Mouse (Mus musculus) inflammation-experienced regulatory T-cells (primary cell): Measurements from ENCODE around the gene 1700056E22Rik. TPM values are rescaled to one million over a fixed set of nuclear protein-coding genes. Genes with fewer than 3 reads are reported as not detected.

Experiments used
- polyA plus RNA-seq, 2 experiments: library from polyadenylated mRNA; unstranded; fragments of 100-300 nt; shearing (Covaris generic); gene quantifications; one replicate each; pipeline ENCODE4 v1.2.1; 2017

Gene 1700056E22Rik
- 1 to 10 TPM; 2.3 to 5.4 TPM for polyA plus RNA-seq

DNA sequence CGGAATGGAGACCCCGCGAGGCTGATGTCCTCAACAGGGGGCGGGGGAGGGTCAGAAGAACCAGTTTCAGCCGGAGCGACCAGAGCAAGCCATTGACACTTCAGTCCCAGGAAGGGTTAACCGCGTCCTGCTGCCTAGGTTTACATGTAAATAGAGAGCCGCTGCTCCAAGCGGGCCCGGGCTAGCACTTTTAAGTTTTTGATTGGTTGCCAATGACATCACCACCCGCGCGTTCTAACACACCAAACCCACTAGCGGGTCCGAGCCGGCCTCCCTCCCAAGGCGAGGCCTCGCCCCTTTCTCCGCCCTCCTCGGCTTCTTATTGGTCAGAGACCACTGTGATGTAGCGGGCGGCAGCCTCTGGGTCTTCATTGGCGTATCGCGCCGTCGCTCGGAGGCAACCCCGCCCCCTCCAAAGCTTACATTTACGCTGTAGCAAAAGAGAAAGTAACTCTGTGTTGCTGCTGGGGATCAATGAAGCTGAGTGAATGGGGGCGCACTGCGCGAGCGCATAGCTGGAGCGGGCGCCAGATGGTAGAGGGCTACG lies at the start of gene 1700056E22Rik:
Gene 1700056E22Rik, minus strand, starts transcription at position 291 of the 547 bp plus-strand sequence.

DNA sequence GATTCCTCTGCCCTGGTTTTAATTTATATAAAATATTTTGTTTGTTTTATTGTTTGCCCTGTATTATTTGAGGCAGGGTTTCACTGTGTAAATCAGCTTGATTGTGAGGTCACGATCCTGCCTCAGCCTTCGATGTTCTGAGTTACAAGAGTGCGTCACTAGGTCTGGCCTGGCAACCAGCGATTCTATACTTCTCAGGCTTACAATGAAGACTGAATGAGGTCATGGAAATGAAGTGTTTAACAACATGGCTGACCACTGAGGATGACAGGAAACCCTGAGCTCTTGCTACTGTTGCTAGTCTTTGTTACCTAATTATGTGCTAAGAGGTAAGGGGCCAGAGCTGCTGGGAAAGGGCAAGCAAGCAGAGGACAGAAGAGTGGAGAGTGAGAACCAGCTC lies 21.0 kb downstream of the 1700056E22Rik start, which contains the start of gene Dusp10:
Gene Dusp10, plus strand, starts transcription at position 197 of the 400 bp plus-strand sequence.

Other genes starting within 250 kb of the 1700056E22Rik start
- 10 to 100 TPM; 27.1 to 34.4 TPM for gene Dusp10, start 21.0 kb downstream of the 1700056E22Rik start, polyA plus RNA-seq